Mouse (Mus musculus) duodenum, adult 2 months (tissue): ENCODE measurements around the gene Rabgap1. TPM values are rescaled to one million over a fixed set of nuclear protein-coding genes. Genes with fewer than 3 reads are reported as not detected.

ENCODE experiments used
- polyA plus RNA-seq: library from polyadenylated mRNA; depleted of rRNA; stranded (reverse); fragments of >200 nt; gene quantifications from 2 replicates; pipeline ENCODE4 v1.2.3, GENCODE M21; 2012; ENCODE audit warnings: low replicate concordance; rRNA removed

Gene Rabgap1
- 1.6 and 1.8 TPM in 2 replicates for polyA plus RNA-seq

GRCm38 (mm10) chr2:37442611-37443591, at the start of gene Rabgap1, which contains the start of the genes Zbtb26 and Zbtb6:
TSS of gene Rabgap1 (plus strand) at chr2:37443279.
TSS of gene Zbtb26 (minus strand) at chr2:37443135.
TSS of gene Zbtb6 (minus strand) at chr2:37443171.

DNA sequence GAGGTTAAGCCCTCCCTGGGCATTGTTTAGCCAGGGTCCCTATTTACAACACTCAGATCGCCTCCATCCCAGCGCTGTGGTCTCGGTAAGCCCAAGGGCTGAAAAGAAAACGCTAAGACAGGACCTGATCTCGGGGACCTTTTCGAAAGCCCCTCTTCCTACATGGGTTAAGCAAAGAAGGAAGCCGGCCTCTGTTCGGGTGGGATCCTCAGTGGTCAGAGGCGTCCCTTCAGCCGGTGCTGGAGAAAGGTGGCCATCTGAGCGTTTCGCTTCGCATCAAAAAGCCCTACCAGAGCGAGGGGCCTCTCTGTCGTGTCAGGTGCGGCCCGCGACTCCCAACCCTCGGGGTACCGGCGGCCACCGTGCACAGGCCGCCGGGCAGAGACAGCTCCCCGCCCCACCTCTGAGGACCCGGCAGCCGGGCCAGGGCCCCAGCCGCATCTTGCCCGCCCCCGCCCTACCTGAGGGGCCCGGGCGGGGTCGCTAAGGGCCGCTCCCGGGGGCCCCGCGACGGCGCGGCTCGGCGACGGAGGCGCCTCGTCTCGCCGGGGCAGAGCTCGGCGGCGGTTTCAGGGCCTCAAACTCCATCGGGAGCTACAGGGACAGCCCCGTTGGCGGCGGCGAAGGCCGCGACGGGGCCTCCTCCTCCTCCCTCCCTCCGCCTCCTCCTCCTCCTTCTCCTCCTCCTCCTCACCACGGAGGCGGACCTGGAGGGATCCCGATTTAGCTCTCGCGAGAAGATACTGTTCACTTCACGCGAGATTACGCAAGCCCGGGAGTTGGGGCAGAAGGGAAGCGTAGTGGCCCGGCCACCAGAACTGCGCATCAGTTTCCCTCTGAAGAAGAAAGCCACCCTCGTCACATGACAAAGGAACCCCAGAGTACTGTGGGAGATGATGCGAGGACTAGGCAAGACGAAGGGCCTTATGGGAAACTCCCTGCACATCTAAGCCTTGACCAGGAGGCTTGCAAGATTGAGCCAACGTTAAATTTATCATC, 20.5 kb upstream of the Rabgap1 start, which contains the start of gene Rc3h2:
Rc3h2 (minus strand) TSS at position 598 of the 999 bp plus-strand sequence.

GRCm38 (mm10) chr2:37516030-37516710, 73.1 kb downstream of the Rabgap1 start, which contains the start of gene Gpr21:
TSS of gene Gpr21 (plus strand) at chr2:37516332.

Other genes starting within 250 kb of the Rabgap1 start
- not detected in 2 replicates for gene Olfr366, start 231.7 kb upstream of the Rabgap1 start, polyA plus RNA-seq
- not detected in 2 replicates for gene Olfr368, start 116.8 kb upstream of the Rabgap1 start, polyA plus RNA-seq
- gene Pdcl, start 83.9 kb upstream of the Rabgap1 start, polyA plus RNA-seq, result 2.1 and 2.3 TPM in 2 replicates
- 0.88 and 1.3 TPM in 2 replicates for gene Rc3h2, start 20.4 kb upstream of the Rabgap1 start, polyA plus RNA-seq
- 0.13 and 0.47 TPM in 2 replicates for gene Zbtb26, start 144 bp upstream of the Rabgap1 start, polyA plus RNA-seq
- gene Zbtb6, start 108 bp upstream of the Rabgap1 start, polyA plus RNA-seq, result 0.40 and 0.49 TPM in 2 replicates
- 0.05 TPM in 2 replicates for gene Gpr21, start 73.1 kb downstream of the Rabgap1 start, polyA plus RNA-seq